Mouse (Mus musculus): ENCODE data around the gene Eif4h. TPM values are rescaled to one million over a fixed set of nuclear protein-coding genes. Genes with fewer than 3 reads are reported as not detected.

Gene Eif4h
- polyA plus RNA-seq (2012; rRNA removed) = 177 and 183 TPM in 2 replicates

DNA sequence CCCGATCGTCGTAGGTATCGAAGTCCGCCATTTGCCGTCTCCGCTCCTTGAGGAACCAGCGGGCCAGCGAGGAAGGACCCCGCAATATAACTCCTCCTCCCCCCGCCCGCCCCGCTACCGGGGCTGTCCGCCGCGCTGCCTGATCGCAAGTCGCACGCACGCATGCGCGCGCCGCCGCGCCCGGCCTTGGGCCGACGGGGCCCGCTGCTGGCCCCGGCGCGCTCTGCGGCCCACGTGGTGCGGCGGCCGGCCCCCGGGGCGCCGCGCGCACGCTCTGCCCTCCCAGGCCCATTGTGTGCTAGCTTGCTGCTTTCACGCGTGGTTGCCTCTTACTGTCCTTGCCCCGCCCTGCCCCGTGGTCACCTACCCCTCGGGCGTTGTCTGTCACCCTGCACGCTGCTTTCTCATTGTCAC is at the start of gene Eif4h:
Gene Eif4h, minus strand, starts transcription at position 222 of the 414 bp plus-strand sequence.
- H3K36me3 ChIP-seq (ENCODE audit: control insufficient read depth, insufficient read depth, low read length) = peaks cover 2% of the 10 kb centered on the region; the same call in 1 of the 2 replicates
- H3K4me3 ChIP-seq (ENCODE audit: control insufficient read depth, low read depth, low read length) = peak within 1 kb of the TSS; percentile 100
- peak within 1 kb of the TSS; percentile 100 for H3K27ac ChIP-seq (ENCODE audit: control insufficient read depth, insufficient read depth, low read depth, low read length)
- peaks cover 9% of the 10 kb centered on the region for H3K4me1 ChIP-seq (ENCODE audit: control insufficient read depth, insufficient read depth, low read length)
- no peak for TF ChIP-seq CTCF (IDR thresholded peaks at IDR 0.05; ENCODE audit: control insufficient read depth, insufficient read depth, insufficient replicate concordance, low read depth, low read length)
- peak; percentile 90 for TF ChIP-seq POLR2A (IDR thresholded peaks at IDR 0.05; ENCODE audit: control insufficient read depth, low read depth, low read length)
- H3K27me3 ChIP-seq (ENCODE audit: control insufficient read depth, insufficient read depth, low read length) = no peaks in the 10 kb centered on the region

DNA sequence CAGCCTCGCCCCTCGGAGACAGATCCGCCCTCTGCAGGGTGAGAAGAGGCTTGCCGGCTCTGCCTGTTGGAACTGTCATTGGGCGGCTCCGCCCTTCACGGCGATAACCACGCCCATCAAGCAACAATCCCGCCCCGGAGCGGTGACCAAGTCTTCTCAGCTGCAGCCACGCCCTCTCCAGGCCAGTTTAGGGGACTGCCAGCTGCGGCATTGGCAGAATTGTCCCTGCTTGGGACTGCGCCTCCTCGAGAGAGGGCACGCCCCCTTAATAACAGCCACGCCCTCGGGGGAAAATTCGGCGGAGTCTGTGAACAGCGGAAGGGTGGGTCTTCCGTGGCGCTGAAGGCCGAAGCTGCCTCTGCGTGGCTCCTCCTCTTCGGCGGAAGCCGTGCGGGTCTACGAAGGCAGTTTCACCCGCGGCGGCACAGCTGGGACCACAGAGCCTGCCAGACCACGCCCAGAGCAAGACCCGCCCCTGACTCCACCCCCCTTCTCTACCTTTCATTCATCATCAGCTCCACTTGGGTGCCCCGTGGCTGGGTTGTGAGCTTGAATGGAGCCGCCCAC is 49.5 kb upstream of the Eif4h start:
- no peaks in the 10 kb centered on the region for H3K27me3 ChIP-seq (ENCODE audit: control insufficient read depth, insufficient read depth, low read length)
- TF ChIP-seq CTCF (IDR thresholded peaks at IDR 0.05; ENCODE audit: control insufficient read depth, insufficient read depth, insufficient replicate concordance, low read depth, low read length) = no peak; the same call in 1 of the 2 replicates
- TF ChIP-seq POLR2A (IDR thresholded peaks at IDR 0.05; ENCODE audit: control insufficient read depth, low read depth, low read length) = no peak
- peak overlapping the region; percentile 86 for H3K4me3 ChIP-seq (ENCODE audit: control insufficient read depth, low read depth, low read length)
- no peaks in the 10 kb centered on the region for H3K36me3 ChIP-seq (ENCODE audit: control insufficient read depth, insufficient read depth, low read length)
- H3K27ac ChIP-seq (ENCODE audit: control insufficient read depth, insufficient read depth, low read depth, low read length) = peak overlapping the region; percentile 73
- peaks cover 10% of the 10 kb centered on the region for H3K4me1 ChIP-seq (ENCODE audit: control insufficient read depth, insufficient read depth, low read length)

DNA sequence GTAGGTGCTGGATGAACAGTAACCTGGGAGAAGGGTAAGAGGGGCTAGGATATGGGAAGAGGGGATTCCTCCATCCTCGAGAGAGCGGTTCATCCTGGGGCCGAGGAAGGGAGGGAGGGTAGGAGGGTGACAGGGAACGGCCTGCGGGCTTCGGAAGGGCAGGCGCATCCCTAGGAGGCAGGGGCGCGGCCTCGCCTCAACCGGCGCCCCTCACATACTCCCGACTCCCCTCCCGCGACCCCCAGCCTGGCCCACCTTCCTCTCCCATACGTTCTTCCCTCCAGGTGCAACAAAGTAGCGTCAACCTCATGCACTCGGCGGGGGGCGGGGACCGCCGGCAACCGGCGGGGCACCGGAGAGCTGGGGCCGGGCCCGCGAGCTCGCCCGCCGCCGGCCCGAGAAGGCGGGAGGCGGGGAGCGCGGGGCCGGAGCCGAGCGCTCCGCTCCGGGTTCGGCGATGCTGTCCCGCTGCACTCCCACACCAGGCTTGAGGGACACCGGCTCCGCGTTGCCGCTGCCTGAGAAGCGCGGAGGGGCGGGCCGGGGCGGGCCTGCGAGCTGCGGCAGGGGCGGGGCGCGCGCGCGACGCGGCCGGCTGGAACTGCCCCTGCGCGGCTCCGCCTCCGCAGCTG is 48.9 kb upstream of the Eif4h start, which contains the start of gene Limk1:
Gene Limk1, minus strand, starts transcription at position 513 of the 632 bp plus-strand sequence.
- Histone ChIP-seq H3K27me3 (ENCODE audit: control insufficient read depth, insufficient read depth, low read length) (no peaks in the 10 kb centered on the region), H3K4me1 (ENCODE audit: control insufficient read depth, insufficient read depth, low read length) (peaks cover 10% of the 10 kb centered on the region), H3K4me3 (ENCODE audit: control insufficient read depth, low read depth, low read length) (peak within 1 kb of the TSS; percentile 86), H3K36me3 (ENCODE audit: control insufficient read depth, insufficient read depth, low read length) (no peaks in the 10 kb centered on the region), H3K27ac (ENCODE audit: control insufficient read depth, insufficient read depth, low read depth, low read length) (peak within 1 kb of the TSS; percentile 73)
- TF ChIP-seq POLR2A (IDR thresholded peaks at IDR 0.05; ENCODE audit: control insufficient read depth, low read depth, low read length) = 0 out of 2 replicates have a peak, but pooled peaks have one; percentile 13
- no peak for TF ChIP-seq CTCF (IDR thresholded peaks at IDR 0.05; ENCODE audit: control insufficient read depth, insufficient read depth, insufficient replicate concordance, low read depth, low read length)

DNA sequence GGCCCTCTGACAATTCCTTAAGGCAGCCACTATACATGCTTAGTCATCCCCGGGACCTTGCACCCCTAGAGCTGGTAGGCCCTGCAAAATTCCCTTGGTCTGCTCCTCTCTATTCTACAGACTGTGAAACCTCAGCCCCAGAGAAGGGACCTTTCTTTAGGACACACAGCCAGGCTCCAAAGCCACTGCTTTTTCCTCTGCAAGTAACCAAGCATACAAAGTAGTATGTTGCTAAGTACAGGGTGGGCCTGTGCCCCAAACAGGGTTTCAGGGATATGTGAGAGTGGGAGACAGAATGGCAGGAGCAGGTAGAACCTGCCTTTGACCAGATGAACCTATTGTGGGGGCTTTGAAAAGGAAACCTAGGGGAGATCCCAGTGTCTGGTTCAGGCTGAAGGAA is 47.9 kb upstream of the Eif4h start:
- TF ChIP-seq POLR2A (IDR thresholded peaks at IDR 0.05; ENCODE audit: control insufficient read depth, low read depth, low read length) (no peak), CTCF (IDR thresholded peaks at IDR 0.05; ENCODE audit: control insufficient read depth, insufficient read depth, insufficient replicate concordance, low read depth, low read length) (no peak)
- Histone ChIP-seq H3K27ac (ENCODE audit: control insufficient read depth, insufficient read depth, low read depth, low read length) (no peak overlapping the region), H3K4me3 (ENCODE audit: control insufficient read depth, low read depth, low read length) (no peak overlapping the region; the same call in 1 of the 2 replicates), H3K36me3 (ENCODE audit: control insufficient read depth, insufficient read depth, low read length) (no peaks in the 10 kb centered on the region), H3K27me3 (ENCODE audit: control insufficient read depth, insufficient read depth, low read length) (no peaks in the 10 kb centered on the region), H3K4me1 (ENCODE audit: control insufficient read depth, insufficient read depth, low read length) (peaks cover 10% of the 10 kb centered on the region)

DNA sequence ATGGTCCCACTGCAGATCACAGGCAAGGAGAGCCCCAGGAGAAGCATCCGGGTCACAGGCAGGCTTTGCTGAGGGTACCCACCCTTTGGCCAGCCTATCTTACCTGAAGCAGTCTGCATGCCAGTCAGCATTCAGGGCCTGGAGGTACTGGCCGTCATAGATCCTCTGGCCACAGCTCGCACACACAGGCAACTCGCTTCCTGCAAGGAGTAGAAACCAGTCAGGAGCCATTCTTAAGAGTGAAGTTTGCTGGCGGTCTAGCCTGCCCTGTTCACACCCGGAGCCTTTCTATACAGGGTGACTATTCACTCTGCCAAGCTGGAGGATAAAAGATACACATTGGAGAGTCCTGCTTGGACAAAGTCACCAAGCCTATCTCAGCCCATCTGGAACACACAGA is 47.3 kb upstream of the Eif4h start:
- Histone ChIP-seq H3K4me1 (ENCODE audit: control insufficient read depth, insufficient read depth, low read length) (peaks cover 10% of the 10 kb centered on the region), H3K27me3 (ENCODE audit: control insufficient read depth, insufficient read depth, low read length) (no peaks in the 10 kb centered on the region), H3K4me3 (ENCODE audit: control insufficient read depth, low read depth, low read length) (no peak overlapping the region), H3K36me3 (ENCODE audit: control insufficient read depth, insufficient read depth, low read length) (no peaks in the 10 kb centered on the region), H3K27ac (ENCODE audit: control insufficient read depth, insufficient read depth, low read depth, low read length) (no peak overlapping the region)
- TF ChIP-seq CTCF (IDR thresholded peaks at IDR 0.05; ENCODE audit: control insufficient read depth, insufficient read depth, insufficient replicate concordance, low read depth, low read length) (no peak), POLR2A (IDR thresholded peaks at IDR 0.05; ENCODE audit: control insufficient read depth, low read depth, low read length) (no peak)

DNA sequence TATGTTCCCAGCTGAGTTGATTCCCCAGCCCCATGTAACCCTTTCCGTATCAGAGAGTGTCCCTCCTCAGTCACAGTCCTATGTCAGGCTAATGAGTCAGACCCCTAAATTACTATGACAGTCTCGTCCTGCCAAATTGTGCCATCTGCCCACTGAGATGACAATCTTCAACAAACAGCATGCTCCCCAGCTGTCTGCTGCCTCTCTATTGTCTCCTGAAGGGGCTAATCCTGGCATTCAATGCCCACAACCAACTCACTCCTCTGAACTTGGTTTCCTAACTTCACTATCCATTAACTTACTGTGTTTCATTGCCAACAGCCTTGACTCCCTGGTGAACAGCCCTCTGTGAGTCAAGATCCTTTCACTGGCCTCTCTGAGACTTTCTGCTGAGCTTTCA is 45.1 kb upstream of the Eif4h start:
- H3K36me3 ChIP-seq (ENCODE audit: control insufficient read depth, insufficient read depth, low read length) = no peaks in the 10 kb centered on the region
- H3K27me3 ChIP-seq (ENCODE audit: control insufficient read depth, insufficient read depth, low read length) = no peaks in the 10 kb centered on the region
- H3K27ac ChIP-seq (ENCODE audit: control insufficient read depth, insufficient read depth, low read depth, low read length) = no peak overlapping the region
- TF ChIP-seq POLR2A (IDR thresholded peaks at IDR 0.05; ENCODE audit: control insufficient read depth, low read depth, low read length) (no peak), CTCF (IDR thresholded peaks at IDR 0.05; ENCODE audit: control insufficient read depth, insufficient read depth, insufficient replicate concordance, low read depth, low read length) (no peak)
- H3K4me3 ChIP-seq (ENCODE audit: control insufficient read depth, low read depth, low read length) = no peak overlapping the region
- H3K4me1 ChIP-seq (ENCODE audit: control insufficient read depth, insufficient read depth, low read length) = peaks cover 10% of the 10 kb centered on the region

DNA sequence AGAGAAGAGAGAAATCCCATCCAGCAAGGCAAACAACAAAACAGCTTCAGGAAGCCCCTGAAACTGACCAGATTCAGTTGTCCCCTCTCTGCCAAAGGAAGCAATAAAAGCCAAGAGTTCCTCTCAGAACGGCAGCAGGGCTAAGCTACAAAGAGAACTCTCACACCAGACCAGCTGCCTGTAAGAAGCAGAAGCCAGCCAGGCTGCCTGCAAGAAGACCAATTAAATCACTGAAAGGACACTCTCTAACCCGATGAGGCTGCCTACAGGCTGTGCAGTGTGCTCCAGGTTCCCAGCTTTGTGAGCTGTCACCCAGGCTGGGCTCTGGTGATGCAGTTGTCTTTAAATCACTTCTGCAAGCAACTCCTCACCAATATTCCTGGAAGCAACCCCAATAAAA is 44.5 kb upstream of the Eif4h start:
- peaks cover 10% of the 10 kb centered on the region for H3K4me1 ChIP-seq (ENCODE audit: control insufficient read depth, insufficient read depth, low read length)
- no peaks in the 10 kb centered on the region for H3K36me3 ChIP-seq (ENCODE audit: control insufficient read depth, insufficient read depth, low read length)
- no peaks in the 10 kb centered on the region for H3K27me3 ChIP-seq (ENCODE audit: control insufficient read depth, insufficient read depth, low read length)

More for the DNA sequence above, 44.5 kb upstream of the Eif4h start:
- Histone ChIP-seq H3K27ac (ENCODE audit: control insufficient read depth, insufficient read depth, low read depth, low read length) (no peak overlapping the region), H3K4me3 (ENCODE audit: control insufficient read depth, low read depth, low read length) (no peak overlapping the region)
- no peak for TF ChIP-seq CTCF (IDR thresholded peaks at IDR 0.05; ENCODE audit: control insufficient read depth, insufficient read depth, insufficient replicate concordance, low read depth, low read length)
- no peak for TF ChIP-seq POLR2A (IDR thresholded peaks at IDR 0.05; ENCODE audit: control insufficient read depth, low read depth, low read length)

All from testis, adult 2 months (tissue).